Mouse (Mus musculus) cerebellum, adult 2 months (tissue): Measurements from ENCODE around the gene Bcap31.

Experiments
- CTCF ChIP-seq: fragments of 200-500 bp; IDR thresholded peaks from 2 replicates; pipeline ENCODE4 v1.5.1; 2011; ENCODE audit warnings: low read depth, mild to moderate bottlenecking, control low read depth, low read length, moderate library complexity, borderline replicate concordance; ENCODE audit not compliant: insufficient read depth
- POLR2A ChIP-seq: fragments of 200-500 bp; IDR thresholded peaks from 2 replicates; pipeline ENCODE4 v1.6.1; 2011; ENCODE audit warnings: low read length, control low read depth, borderline replicate concordance; ENCODE audit not compliant: insufficient read depth

GRCm38 (mm10) chrX:73717667-73718066, 1.7 kb upstream of the Bcap31 start:
- TF ChIP-seq CTCF (no peak), POLR2A (no peak)
